Mouse (Mus musculus) c-Kit-positive CD71-positive TER-119-negative erythroid progenitor cells, embryonic 14.5 days (primary cell): ENCODE measurements around the gene Tm9sf2.

ENCODE experiments used
- DNase-seq: peaks from one replicate; pipeline ENCODE4 v3.0.0-alpha.2; 2013; ENCODE audit warnings: low read depth

The Tm9sf2 gene

DNA sequence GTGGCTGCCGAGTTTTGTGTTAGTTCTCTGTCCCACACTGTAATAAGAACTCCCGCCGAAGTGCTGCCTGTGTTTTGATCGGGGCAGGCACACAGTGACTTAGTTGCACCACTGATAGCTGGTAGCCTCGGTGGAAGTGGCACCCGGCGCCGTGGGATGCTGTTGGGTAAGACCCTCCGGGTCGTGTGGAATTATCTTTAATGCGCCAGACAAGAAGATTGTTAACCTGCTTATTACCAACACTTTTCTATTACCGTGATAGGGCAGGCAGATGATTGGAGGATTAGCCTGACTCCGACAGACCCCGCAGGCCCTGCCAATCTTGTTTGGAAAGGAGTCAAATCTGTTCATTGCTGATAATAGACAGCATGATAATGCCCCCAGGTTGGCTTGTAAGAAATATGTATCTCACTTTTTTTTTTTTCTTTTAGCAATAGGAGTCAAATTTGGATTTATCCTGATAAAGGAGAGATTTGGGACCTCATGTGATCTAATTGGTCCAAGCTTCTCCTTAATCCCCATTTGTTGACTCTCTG is 69.5 kb downstream of the Tm9sf2 start:
- no peak for DNase-seq

DNA sequence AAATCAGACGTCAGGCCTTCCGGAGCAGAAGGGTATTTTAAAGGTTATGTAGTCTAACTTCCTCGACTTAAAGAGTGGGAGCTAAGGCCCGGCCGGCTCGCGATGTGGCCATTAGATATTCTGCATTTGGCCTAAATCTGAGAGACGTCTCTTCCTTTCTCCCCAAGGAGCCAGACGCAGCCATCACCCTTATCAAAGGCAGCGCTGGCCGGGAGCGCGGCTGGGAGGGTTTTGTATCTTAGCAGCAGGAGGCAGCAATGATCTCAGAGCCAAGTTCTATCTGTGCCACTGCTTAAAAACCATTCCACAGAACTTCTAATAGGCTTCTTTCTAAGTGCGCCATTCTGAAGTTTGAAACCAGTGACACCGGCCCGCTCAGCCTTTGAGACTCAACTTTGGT is 72.4 kb downstream of the Tm9sf2 start:
- no peak for DNase-seq

DNA sequence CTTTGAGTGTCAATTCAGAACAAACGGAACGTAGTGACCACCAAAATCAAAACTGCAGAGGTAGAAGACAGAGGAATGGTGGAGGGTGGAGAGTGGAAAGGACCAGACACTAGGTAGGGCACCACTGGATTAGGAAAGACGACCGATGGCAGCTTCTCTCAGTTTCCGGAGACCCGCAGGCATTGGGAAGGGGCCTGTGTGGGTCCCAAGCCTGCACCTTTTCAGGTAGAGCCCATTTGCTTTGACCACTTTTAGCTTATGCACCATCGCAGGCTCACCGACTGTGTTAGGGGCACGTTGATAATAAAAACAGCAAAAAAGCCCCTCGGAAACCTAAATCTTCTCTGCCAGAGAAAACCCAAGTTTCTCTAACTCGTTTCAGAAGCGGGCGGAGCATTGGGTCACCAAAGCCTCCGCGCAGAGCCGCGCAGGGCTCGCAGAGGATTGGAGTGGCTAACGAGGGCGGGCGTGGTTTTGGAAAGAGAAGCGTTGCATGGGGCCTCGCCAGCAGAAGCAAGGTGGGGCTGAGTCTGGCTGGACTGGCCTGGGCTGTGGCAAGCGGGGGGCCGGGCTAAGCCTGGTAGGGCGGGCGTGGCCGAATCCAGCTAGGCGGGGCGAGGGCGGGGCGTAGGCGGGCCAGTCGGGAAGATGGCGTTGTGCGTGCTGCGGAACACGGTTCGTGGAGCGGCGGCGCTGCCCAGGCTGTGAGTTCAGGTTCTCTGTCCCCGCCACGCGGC is 74.4 kb downstream of the Tm9sf2 start, which contains the start of gene Clybl:
Gene Clybl (plus strand): TSS at position 627 of the 737 bp plus-strand sequence.
- peak; percentile 79 for DNase-seq

DNA sequence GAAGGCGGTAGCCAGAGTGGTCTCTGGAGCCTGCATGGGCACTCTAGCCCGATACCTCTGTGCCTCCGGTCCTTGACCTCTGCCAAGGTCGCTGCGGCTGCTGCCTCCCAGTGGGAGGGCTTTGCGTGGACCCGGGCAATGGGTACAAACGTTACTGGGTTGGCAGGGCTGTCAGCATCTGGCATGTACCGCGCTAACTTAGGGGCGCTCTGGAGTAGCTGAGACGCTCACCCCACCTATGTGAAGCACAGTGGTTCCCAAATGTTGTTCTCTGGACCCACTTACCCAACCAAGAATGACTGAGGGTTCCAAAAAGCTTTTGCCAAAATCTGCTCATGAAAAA is 74.9 kb downstream of the Tm9sf2 start:
- DNase-seq: peak; percentile 33

DNA sequence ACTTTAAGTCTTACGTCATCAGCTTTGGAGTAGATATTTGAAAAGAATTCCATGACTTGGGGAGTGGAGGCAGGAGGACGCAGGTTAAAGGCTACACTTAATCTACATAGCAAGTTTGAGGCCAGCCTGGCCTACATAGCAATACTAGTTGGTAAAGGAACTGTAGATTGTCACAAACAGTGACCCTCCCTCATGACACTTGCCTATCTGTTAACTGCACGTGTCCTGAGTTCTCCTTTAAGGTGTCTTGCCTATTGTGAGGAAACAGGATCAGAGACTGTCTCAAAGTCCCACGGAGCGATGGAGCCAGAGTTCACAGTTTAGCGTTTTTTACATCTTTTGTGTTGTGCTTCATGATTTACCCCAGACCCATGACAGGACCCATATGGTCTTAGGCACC is 75.4 kb downstream of the Tm9sf2 start:
- DNase-seq: peak; percentile 27

DNA sequence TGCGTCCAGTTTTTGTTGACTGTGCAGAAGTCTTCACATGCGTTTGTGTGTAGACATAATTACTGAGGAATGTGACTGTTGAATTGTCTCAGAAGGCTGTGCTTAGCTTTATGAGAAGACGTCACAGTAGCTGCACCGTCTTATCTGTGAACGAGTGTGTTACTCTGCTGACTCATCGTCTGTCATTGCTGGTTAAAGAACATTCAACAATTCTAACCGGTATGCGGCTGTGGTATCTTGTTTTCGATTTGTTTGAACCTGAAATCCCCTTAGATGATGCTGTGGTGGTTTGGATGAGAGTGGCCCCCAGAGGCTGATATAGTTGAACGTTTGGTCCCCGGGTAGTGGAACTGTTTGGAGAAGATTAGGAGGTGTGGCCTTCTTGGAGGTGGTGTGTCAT is 77.1 kb downstream of the Tm9sf2 start:
- peak; percentile 71 for DNase-seq

DNA sequence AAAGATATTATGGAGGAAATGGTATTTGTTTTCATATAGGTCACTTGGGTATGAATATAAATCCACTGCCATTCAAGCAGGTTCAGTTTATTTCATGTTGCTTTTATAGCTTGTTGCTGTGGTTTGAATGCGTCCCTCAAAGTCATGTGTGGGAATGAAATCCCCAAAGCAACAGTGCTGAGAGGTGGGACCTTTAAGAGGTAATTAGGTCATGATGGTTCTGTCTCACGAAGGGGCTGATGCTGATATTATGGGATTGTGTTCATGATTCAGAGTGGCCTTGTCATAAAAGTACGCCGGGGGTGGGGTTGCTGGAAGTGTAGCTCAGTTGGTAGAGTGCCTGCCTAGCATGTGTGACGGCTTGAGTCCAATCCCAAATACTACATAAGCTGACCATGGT is 81.4 kb downstream of the Tm9sf2 start:
- no peak for DNase-seq

DNA sequence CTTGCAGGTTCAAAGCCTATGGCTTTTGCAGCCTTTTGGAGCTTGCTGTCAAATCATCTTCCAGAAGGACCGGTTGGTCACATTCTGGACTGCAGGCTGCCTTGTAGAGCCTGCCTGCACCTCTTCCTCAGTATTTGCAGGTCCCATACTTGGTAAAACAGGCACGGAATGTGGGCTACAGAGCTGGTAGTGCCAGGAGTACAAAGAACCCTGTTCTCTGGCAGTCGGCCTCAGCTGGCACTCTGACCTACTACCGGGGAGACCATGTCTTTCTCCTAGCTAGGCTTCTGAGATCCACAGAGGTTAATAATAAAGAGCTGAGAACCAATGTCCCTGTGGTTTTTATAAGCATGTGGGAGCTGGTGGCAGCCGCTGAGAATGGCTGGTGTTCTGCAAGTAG is 83.1 kb downstream of the Tm9sf2 start:
- no peak for DNase-seq

DNA sequence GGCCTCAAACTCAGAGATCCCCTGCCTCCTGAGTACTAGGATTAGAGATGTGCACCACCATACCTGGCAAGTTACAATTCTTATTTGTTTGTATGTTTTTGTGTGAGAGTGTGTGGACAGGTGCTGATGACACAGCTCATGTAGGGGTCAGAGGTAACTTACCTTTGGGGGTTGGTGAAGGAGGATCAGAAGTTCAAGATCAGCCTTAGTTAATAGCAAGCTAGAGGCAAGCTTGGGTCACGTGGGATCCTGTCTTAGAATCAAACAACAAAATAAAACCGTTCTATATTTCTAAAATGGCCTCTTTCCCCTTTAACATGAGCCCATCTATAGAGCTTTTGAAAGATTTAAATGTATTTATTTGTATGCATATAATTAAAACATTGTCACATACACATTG is 83.7 kb downstream of the Tm9sf2 start:
- no peak for DNase-seq

DNA sequence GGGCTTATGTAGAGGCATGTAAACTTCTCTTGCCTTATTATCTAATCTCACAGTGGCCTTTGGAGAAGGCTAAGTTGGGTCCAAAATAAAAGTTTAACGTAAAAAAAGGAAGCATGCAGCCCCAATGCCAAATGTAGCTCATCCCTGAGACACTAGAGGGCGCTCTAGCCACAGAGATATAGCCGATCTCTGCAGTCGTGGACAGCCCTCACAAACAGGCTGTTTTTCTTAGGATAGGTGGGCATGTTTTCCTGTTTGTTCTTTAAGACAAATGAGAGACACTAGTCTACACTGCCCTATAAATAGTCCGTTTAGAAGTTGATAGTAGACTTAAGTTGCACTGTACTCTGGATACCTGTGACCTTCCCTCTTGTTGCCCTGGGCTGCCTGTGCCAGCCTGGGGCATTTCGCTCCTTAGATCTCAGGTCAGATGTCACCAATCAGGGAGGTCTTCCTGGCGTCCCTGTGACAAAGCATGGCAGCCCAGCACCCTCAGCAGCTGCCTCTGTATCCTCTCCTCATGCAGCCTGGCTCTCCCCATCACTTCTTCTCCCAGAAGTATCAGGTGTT is 84.2 kb downstream of the Tm9sf2 start:
- peak; percentile 65 for DNase-seq

DNA sequence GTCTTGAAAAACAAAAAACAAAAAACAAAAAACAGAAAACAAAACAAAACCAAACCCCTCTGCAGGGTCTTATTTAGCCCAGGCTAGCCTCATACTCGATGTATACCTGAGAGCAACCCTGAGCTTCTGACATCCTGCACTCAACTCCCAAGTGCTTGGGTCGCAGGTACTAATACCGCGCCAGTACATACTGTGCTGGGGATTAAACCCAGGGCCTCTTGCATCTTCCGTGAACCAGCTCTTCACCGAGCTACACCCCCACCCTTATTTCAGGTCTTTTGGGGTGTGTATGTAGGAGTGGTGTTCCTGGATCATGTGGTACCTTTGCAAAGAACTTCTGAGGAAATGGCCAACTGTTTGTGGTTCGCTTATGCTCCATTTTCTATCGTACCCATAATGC is 87.8 kb downstream of the Tm9sf2 start:
- DNase-seq: no peak

DNA sequence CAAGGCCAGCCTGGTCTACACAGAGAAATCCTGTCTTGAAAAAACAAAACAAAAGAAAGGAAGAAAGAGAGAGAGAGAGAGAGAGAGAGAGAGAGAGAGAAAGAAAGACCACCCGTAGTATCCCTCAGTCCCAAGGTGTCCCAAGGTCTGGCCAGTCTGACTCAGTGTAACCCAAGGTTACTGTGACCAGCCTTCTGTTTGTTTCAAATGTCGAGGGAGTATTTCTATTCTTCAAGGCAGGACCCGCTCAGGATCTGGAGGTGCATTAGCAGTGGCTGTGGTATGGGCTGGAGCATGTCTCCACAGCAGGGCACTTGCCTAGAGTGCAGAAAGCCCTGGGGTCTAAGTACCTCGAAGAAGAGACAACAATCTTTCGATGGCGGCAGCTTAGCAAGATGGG is 90.0 kb downstream of the Tm9sf2 start:
- no peak for DNase-seq

DNA sequence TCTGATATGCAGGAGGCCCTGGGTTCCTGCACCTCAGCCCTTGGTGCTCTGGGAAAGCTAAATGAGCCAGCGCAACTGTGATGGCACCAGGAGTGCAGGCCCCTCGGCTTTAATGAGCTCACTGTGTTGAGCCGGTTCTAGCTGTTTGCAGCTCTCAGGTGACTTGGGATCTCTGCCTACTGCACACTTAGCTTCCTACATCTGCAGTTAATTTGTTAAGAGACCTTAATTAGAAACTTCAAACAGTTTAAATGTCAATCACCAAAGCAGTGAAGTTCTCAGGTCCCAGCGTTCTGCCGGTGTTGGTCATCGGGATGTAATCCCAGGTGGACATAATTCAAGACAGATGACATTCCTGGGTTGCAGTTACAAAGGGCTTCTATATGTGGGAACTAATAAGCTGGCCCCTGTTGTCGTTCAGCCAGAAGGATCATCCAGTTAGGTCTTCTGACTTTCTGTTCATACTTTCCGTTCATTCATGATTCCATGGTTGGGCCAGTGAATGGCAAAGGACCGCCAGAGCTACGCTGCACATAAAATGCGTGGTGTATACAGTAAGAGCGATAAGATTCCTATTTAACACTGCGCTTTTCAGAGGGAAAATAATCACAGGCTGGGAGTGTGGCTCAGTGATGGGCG is 93.5 kb downstream of the Tm9sf2 start:
- DNase-seq: no peak

DNA sequence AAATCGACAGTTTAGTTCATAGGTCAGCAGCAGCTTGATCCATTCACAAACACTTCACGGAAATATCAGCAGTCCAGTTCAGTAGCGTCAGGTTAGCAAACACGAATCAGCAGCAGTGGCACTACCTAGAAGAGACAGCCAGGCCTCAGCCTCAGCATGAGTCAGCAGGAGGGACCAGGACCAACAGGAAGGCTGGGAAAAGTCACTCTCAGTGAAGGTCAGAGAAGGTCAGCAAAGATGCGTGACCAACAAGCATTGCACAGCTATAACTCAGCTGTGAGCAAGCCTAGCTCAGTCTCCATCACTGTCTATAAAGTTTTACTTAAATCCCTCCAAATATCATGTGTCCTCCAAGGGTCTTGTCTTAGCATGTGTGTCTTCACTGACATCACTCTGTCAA is 102.3 kb downstream of the Tm9sf2 start:
- DNase-seq: no peak
